Mouse (Mus musculus) MEL (cell line): ENCODE results near the gene Vmn2r38. TPM values are rescaled to one million over a fixed set of nuclear protein-coding genes. Genes with fewer than 3 reads are reported as not detected.
"Not testable (repeated sequence)": the region's sequence is repeated elsewhere in the genome, so short reads cannot be mapped to it uniquely, and the experiment has no call there.

Source experiments
- DNase-seq: peaks from one replicate; pipeline ENCODE4 v3.0.0; 2011; ENCODE audit warnings: low read depth, low spot score
- H3K27ac ChIP-seq: 2 replicates; pipeline ENCODE4 v1.5.1; 2012; ENCODE audit warnings: low read depth, mild to moderate bottlenecking, control low read depth, low read length, moderate library complexity; ENCODE audit not compliant: control insufficient read depth
- H3K27me3 ChIP-seq, 2 experiments: fragments of 150-350 bp in 1 of 2; sonication (generic) in 1 of 2; 2 replicates each; pipeline ENCODE4 v1.6.1; 2012; ENCODE audit warnings: low read length in 2 of 2, mild to moderate bottlenecking in 2 of 2, improper control_type of control experiment in 1 of 2, moderate library complexity in 1 of 2; ENCODE audit not compliant: insufficient read depth in 2 of 2, control insufficient read depth in 1 of 2
- H3K36me3 ChIP-seq, 2 experiments: 2 replicates each; pipeline ENCODE4 v1.6.1; 2012 to 2014; ENCODE audit warnings: low read length in 2 of 2, improper control_type of control experiment in 1 of 2, inconsistent platforms in 1 of 2, mild to moderate bottlenecking in 1 of 2; ENCODE audit not compliant: insufficient read depth in 2 of 2, control insufficient read depth in 1 of 2
- H3K4me1 ChIP-seq, 2 experiments: fragments of 150-350 bp in 1 of 2; sonication (generic) in 1 of 2; 2 replicates each; pipeline ENCODE4 v1.6.1; 2012; ENCODE audit warnings: low read length in 2 of 2, improper control_type of control experiment in 1 of 2, mild to moderate bottlenecking in 1 of 2; ENCODE audit not compliant: insufficient read depth in 2 of 2, control insufficient read depth in 1 of 2
- H3K4me3 ChIP-seq, 2 experiments: fragments of 150-350 bp in 1 of 2; sonication (generic) in 1 of 2; 2 replicates each; pipeline ENCODE4 v1.5.1; 2012; ENCODE audit warnings: low read depth in 2 of 2, low read length in 2 of 2, mild to moderate bottlenecking in 2 of 2, moderate library complexity in 2 of 2, control low read depth in 1 of 2, improper control_type of control experiment in 1 of 2; ENCODE audit not compliant: control insufficient read depth in 1 of 2, insufficient read depth in 1 of 2
- H3K79me2 ChIP-seq: 2 replicates; pipeline ENCODE4 v1.6.1; 2012; ENCODE audit warnings: mild to moderate bottlenecking, low read length, moderate library complexity; ENCODE audit not compliant: control insufficient read depth, poor library complexity, insufficient read depth
- H3K9ac ChIP-seq: 2 replicates; pipeline ENCODE4 v1.6.1; 2012; ENCODE audit warnings: low read depth, mild to moderate bottlenecking, control low read depth, low read length, moderate library complexity; ENCODE audit not compliant: control insufficient read depth, poor library complexity, severe bottlenecking
- H3K9me3 ChIP-seq: fragments of 150-350 bp; sonication (generic); replicated peaks from 2 replicates; pipeline ENCODE4 v1.6.1; 2012; ENCODE audit warnings: mild to moderate bottlenecking, low read length, improper control_type of control experiment, moderate library complexity; ENCODE audit not compliant: insufficient read depth
- ELF1 ChIP-seq: IDR thresholded peaks from 2 replicates; pipeline ENCODE4 v1.6.1; 2014; ENCODE audit warnings: low read depth, mild to moderate bottlenecking, inconsistent platforms, low read length, improper control_type of control experiment, moderate library complexity
- HCFC1 ChIP-seq: IDR thresholded peaks from 2 replicates; pipeline ENCODE4 v1.6.1; 2012; ENCODE audit warnings: low read depth, mild to moderate bottlenecking, inconsistent platforms, low read length, improper control_type of control experiment, moderate library complexity
- polyA plus RNA-seq, 2 experiments: library from polyadenylated mRNA; stranded (reverse) in 1 of 2; unstranded in 1 of 2; fragments of >175 nt in 1 of 2; fragments of >200 nt in 1 of 2; gene quantifications; 2 replicates each; pipeline versions ENCODE4 v1.2.1 to v1.2.4; 2012; ENCODE audit warnings: low replicate concordance in 2 of 2, low read depth in 1 of 2; ENCODE audit not compliant: insufficient read length in 2 of 2, insufficient read depth in 1 of 2, missing spikeins in 1 of 2
- total RNA-seq: library from RNA; depleted of rRNA; stranded (reverse); fragments of 300-350 nt; gene quantifications from 2 replicates; pipeline ENCODE4 v1.2.3, GENCODE M21; 2012; rRNA removed

The Vmn2r38 gene
- not detected in 2 replicates for total RNA-seq
- not detected for polyA plus RNA-seq

GRCm38 (mm10) chr7:9097781-9098180, at the start of gene Vmn2r38:
TSS of gene Vmn2r38 (minus strand) at chr7:9097881.
- not testable (repeated sequence) for H3K4me3 ChIP-seq, H3K27me3 ChIP-seq, H3K9ac ChIP-seq, H3K4me1 ChIP-seq, H3K36me3 ChIP-seq, H3K27ac ChIP-seq, DNase-seq, H3K79me2 ChIP-seq, H3K9me3 ChIP-seq

GRCm38 (mm10) chr7:9065353-9065752, 32.3 kb downstream of the Vmn2r38 start:
- not testable (repeated sequence) for H3K27me3 ChIP-seq, H3K9me3 ChIP-seq, H3K9ac ChIP-seq, H3K4me1 ChIP-seq, H3K27ac ChIP-seq
- TF ChIP-seq HCFC1 (peak; percentile 70), ELF1 (peak; percentile 62; the same call in 1 of the 2 replicates)
- TF ChIP-seq, all 39 proteins: peak for 2; not testable (repeated sequence) for 37
- not testable (repeated sequence) for H3K36me3 ChIP-seq, H3K4me3 ChIP-seq, H3K79me2 ChIP-seq
- peak; percentile 23 for DNase-seq

GRCm38 (mm10) chr7:9030698-9031097, 67.0 kb downstream of the Vmn2r38 start, which contains the start of gene Vmn2r39:
TSS of gene Vmn2r39 (minus strand) at chr7:9030798.
- not testable (repeated sequence) for H3K27me3 ChIP-seq, H3K9ac ChIP-seq, H3K4me3 ChIP-seq, H3K9me3 ChIP-seq, H3K36me3 ChIP-seq, H3K27ac ChIP-seq, H3K4me1 ChIP-seq, H3K79me2 ChIP-seq, DNase-seq

Other genes with a start within 250 kb of the Vmn2r38 start
- gene Vmn2r40, start 166.4 kb downstream of the Vmn2r38 start, total RNA-seq: not detected in 2 replicates
- gene Vmn2r40, start 166.4 kb downstream of the Vmn2r38 start, polyA plus RNA-seq: not detected
- not detected in 2 replicates for gene Vmn2r39, start 67.1 kb downstream of the Vmn2r38 start, total RNA-seq
- not detected for gene Vmn2r39, start 67.1 kb downstream of the Vmn2r38 start, polyA plus RNA-seq
- gene Vmn2r37, start 125.8 kb upstream of the Vmn2r38 start, total RNA-seq: not detected in 2 replicates
- not detected for gene Vmn2r37, start 125.8 kb upstream of the Vmn2r38 start, polyA plus RNA-seq